Comparison of ENCODE assay signal across 8 mouse cellular contexts in the genomic region with DNA sequence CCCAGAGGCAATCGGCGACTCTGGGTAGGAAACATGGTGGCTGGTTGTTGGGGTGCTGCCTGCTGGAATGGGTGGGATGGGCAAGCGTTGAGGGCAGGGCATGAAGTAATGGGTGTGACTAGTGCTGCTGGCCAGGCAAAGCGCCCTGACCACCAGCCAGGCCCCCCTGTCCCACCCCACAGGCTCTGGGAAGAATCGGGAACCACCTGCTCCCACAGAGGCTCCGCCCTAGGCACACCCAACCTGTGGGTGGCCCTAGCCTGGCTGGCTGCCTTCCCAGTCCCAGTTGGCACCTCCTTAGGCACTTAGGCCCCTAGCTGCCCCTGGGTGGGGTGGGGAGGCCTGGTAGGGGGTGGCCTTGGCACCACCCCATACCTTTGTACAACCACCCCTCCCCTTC. TPM values are rescaled to one million over a fixed set of nuclear protein-coding genes. Genes with fewer than 3 reads are reported as not detected.
DNase-seq lines count a peak whose midpoint lies in the region; ATAC-seq and TF ChIP-seq lines count a peak whose summit lies in the region.

No protein-coding gene starts in this region.

- WGBS in heart, embryonic 11.5 days (ENCODE audit: insufficient replicate concordance): 80% methylated on average over 6 of the region's 6 CpGs
- 75% methylated on average over 6 of the region's 6 CpGs for WGBS in lung, embryonic 16.5 days

- H3K4me2 ChIP-seq in heart, embryonic 11.5 days: peak overlapping the region; percentile 18
- H3K4me2 ChIP-seq in lung, embryonic 16.5 days (ENCODE audit: low read depth, low read length): no peak overlapping the region

- H3K4me3 ChIP-seq in cortical plate, adult 2 months (ENCODE audit: insufficient read depth, low read length): no peak overlapping the region
- peak overlapping the region; percentile 8; the same call in 1 of the 2 replicates for H3K4me3 ChIP-seq in heart, embryonic 11.5 days (ENCODE audit: low read depth, low read length)
- H3K4me3 ChIP-seq in lung, embryonic 16.5 days (ENCODE audit: low read length): no peak overlapping the region

- no peaks in the 10 kb centered on the region for H3K9me3 ChIP-seq in heart, embryonic 11.5 days (replicated peaks; ENCODE audit: control insufficient read depth, low read length)
- H3K9me3 ChIP-seq in lung, embryonic 16.5 days (ENCODE audit: control insufficient read depth, low read length): no peaks in the 10 kb centered on the region

- H3K27me3 ChIP-seq in heart, embryonic 11.5 days (ENCODE audit: control insufficient read depth, insufficient read depth, low read length): no peaks in the 10 kb centered on the region
- H3K27me3 ChIP-seq in lung, embryonic 16.5 days (ENCODE audit: control insufficient read depth, insufficient read depth, low read depth, low read length): no peaks in the 10 kb centered on the region

- peak; percentile 36 to 47 for DNase-seq in layer of hippocampus, postnatal 10 days (ENCODE audit: low spot score in 2 of 2)
- DNase-seq in layer of hippocampus, adult 9-10 months (ENCODE audit: low spot score): no peak
- peak; percentile 84 for DNase-seq in kidney, adult 9 months
- DNase-seq in left cerebral cortex, adult 8-10 months (ENCODE audit: low spot score in 2 of 2): no peak
- DNase-seq in right cerebral cortex, adult 18-20 months: no peak

- no peak overlapping the region for H3K27ac ChIP-seq in cortical plate, adult 2 months (ENCODE audit: insufficient read depth, low read length)
- H3K27ac ChIP-seq in heart, embryonic 11.5 days (ENCODE audit: low read depth, low read length): peak overlapping the region; percentile 99
- H3K27ac ChIP-seq in lung, embryonic 16.5 days (ENCODE audit: low read length): peak overlapping the region; percentile 100

- H3K36me3 ChIP-seq in heart, embryonic 11.5 days (ENCODE audit: control insufficient read depth, insufficient read depth, low read length): peaks cover 23% of the 10 kb centered on the region
- H3K36me3 ChIP-seq in lung, embryonic 16.5 days (ENCODE audit: control insufficient read depth, insufficient read depth, low read length): peaks cover 18% of the 10 kb centered on the region

- ATAC-seq in heart, embryonic 11.5 days (replicated peaks; ENCODE audit: insufficient number of reproducible peaks, low FRiP score, low TSS enrichment): no peak
- no peak for ATAC-seq in lung, embryonic 16.5 days (ENCODE audit: low read depth)

- peaks cover 3% of the 10 kb centered on the region; the same call in 1 of the 2 replicates for H3K4me1 ChIP-seq in cortical plate, adult 2 months (ENCODE audit: control insufficient read depth, insufficient read depth, low read length)
- peaks cover 40% of the 10 kb centered on the region for H3K4me1 ChIP-seq in heart, embryonic 11.5 days (ENCODE audit: control insufficient read depth, insufficient read depth, low read length)
- peaks cover 32% of the 10 kb centered on the region for H3K4me1 ChIP-seq in lung, embryonic 16.5 days (replicated peaks; ENCODE audit: control insufficient read depth, insufficient read depth, low read length)

- TF ChIP-seq CTCF in cortical plate, adult 2 months (IDR thresholded peaks at IDR 0.05; ENCODE audit: extremely low read depth, insufficient read depth, low read length): no peak

- 0 out of 2 replicates have a peak, but pooled peaks have one; percentile 2 for TF ChIP-seq POLR2A in cortical plate, adult 2 months (IDR thresholded peaks at IDR 0.05; ENCODE audit: extremely low read depth, insufficient read depth, low read length)

- H3K9ac ChIP-seq in heart, embryonic 11.5 days (ENCODE audit: low read depth, low read length): peak overlapping the region; percentile 63
- H3K9ac ChIP-seq in lung, embryonic 16.5 days (ENCODE audit: low read length): 0 out of 2 replicates have a peak overlapping the region, but pooled peaks have one; percentile 8

RNA-seq across cellular contexts. Expression of gene Midn, which starts 2.2 kb away (rescaled TPM):
- total RNA-seq in layer of hippocampus, postnatal 10 days (2021): 100 to 1,000 TPM; 112 to 128 TPM
- 26.6 and 33.8 TPM in 2 replicates for polyA plus RNA-seq in cortical plate, adult 2 months (2012; rRNA removed)
- polyA plus RNA-seq in heart, embryonic 11.5 days (2014; fragmentation: Nextera tagmentation; extraction: Ambion mirVana): 29.5 and 31.9 TPM in 2 replicates
- polyA plus RNA-seq in lung, embryonic 16.5 days (2015; fragmentation: Nextera tagmentation; extraction: Ambion mirVana): 11.8 and 12.9 TPM in 2 replicates
- total RNA-seq in left cerebral cortex, adult 8-10 months (2022): 10 to 100 TPM; 48.5 to 76.4 (median 64.1) TPM

RNA-seq across cellular contexts. Expression of gene Cbarp, which starts 5.3 kb away (rescaled TPM):
- 100 to 1,000 TPM; 360 to 374 TPM for total RNA-seq in layer of hippocampus, postnatal 10 days (2021)
- polyA plus RNA-seq in cortical plate, adult 2 months (2012; rRNA removed): 274 and 285 TPM in 2 replicates
- polyA plus RNA-seq in heart, embryonic 11.5 days (2014; fragmentation: Nextera tagmentation; extraction: Ambion mirVana): 2.5 and 2.7 TPM in 2 replicates
- 3.9 and 5.6 TPM in 2 replicates for polyA plus RNA-seq in lung, embryonic 16.5 days (2015; fragmentation: Nextera tagmentation; extraction: Ambion mirVana)
- total RNA-seq in left cerebral cortex, adult 8-10 months (2022): 100 to 1,000 TPM; 328 to 363 (median 358) TPM

RNA-seq across cellular contexts. Expression of gene Atp5d, which starts 7.5 kb away (rescaled TPM):
- 100 to 1,000 TPM; 385 to 392 TPM for total RNA-seq in layer of hippocampus, postnatal 10 days (2021)
- polyA plus RNA-seq in cortical plate, adult 2 months (2012; rRNA removed): 620 and 641 TPM in 2 replicates
- 772 and 785 TPM in 2 replicates for polyA plus RNA-seq in heart, embryonic 11.5 days (2014; fragmentation: Nextera tagmentation; extraction: Ambion mirVana)
- 534 and 552 TPM in 2 replicates for polyA plus RNA-seq in lung, embryonic 16.5 days (2015; fragmentation: Nextera tagmentation; extraction: Ambion mirVana)
- 100 to 1,000 TPM; 306 to 342 (median 330) TPM for total RNA-seq in left cerebral cortex, adult 8-10 months (2022)

RNA-seq across cellular contexts. Expression of gene Cirbp, which starts 19.9 kb away (rescaled TPM):
- 100 to 1,000 TPM; 154 to 175 TPM for total RNA-seq in layer of hippocampus, postnatal 10 days (2021)
- polyA plus RNA-seq in cortical plate, adult 2 months (2012; rRNA removed): 150 and 180 TPM in 2 replicates
- polyA plus RNA-seq in heart, embryonic 11.5 days (2014; fragmentation: Nextera tagmentation; extraction: Ambion mirVana): 49.1 and 52.7 TPM in 2 replicates
- 73.4 and 83.4 TPM in 2 replicates for polyA plus RNA-seq in lung, embryonic 16.5 days (2015; fragmentation: Nextera tagmentation; extraction: Ambion mirVana)
- 100 to 1,000 TPM; 124 to 159 (median 143) TPM for total RNA-seq in left cerebral cortex, adult 8-10 months (2022)

RNA-seq across cellular contexts. Expression of gene 1600002K03Rik, which starts 26.8 kb away (rescaled TPM):
- 1 to 10 TPM; 4.3 to 6.7 TPM for total RNA-seq in layer of hippocampus, postnatal 10 days (2021)
- polyA plus RNA-seq in cortical plate, adult 2 months (2012; rRNA removed): 13.1 and 13.9 TPM in 2 replicates
- polyA plus RNA-seq in heart, embryonic 11.5 days (2014; fragmentation: Nextera tagmentation; extraction: Ambion mirVana): 9.6 and 12.4 TPM in 2 replicates
- polyA plus RNA-seq in lung, embryonic 16.5 days (2015; fragmentation: Nextera tagmentation; extraction: Ambion mirVana): 12.2 and 13.6 TPM in 2 replicates
- 1 to 10 TPM; 4.1 to 6.0 (median 5.5) TPM for total RNA-seq in left cerebral cortex, adult 8-10 months (2022)

Comparison
In these comparisons a context has a peak if more than half of its experiments do, and no peak if none do; other contexts are left out.
1. DNase-seq: peak in layer of hippocampus, postnatal 10 days (2 of 2) and kidney, adult 9 months (single experiment); none in layer of hippocampus, adult 9-10 months (single experiment), left cerebral cortex, adult 8-10 months (0 of 2) and right cerebral cortex, adult 18-20 months (single experiment).
2. RNA of gene Cbarp, which starts 5.3 kb away (polyA plus RNA-seq): 274 to 285 TPM in cortical plate, adult 2 months; 3.9 to 5.6 TPM in lung, embryonic 16.5 days and 2.5 to 2.7 TPM in heart, embryonic 11.5 days; every median in the first group is over 10 times any median in the second.